Mouse (Mus musculus) limb, embryonic 12.5 days (tissue): Measurements from ENCODE around the gene 2900026A02Rik. TPM values are rescaled to one million over a fixed set of nuclear protein-coding genes. Genes with fewer than 3 reads are reported as not detected.
A peak's percentile ranks its signal among the peaks of the same experiment; 100 is the strongest.

Experiments used
- ATAC-seq: fragments of 200-750 bp; cut with Nextera tagmentation; 2 replicates; pipeline ENCODE4 v1.8.0; 2017; ENCODE audit warnings: low read depth, moderate TSS enrichment; ENCODE audit not compliant: insufficient number of reproducible peaks, insufficient read depth, low FRiP score, low TSS enrichment
- H3K27ac ChIP-seq: fragments of 300-500 bp; sonication (generic); 2 replicates; pipeline ENCODE4 v1.5.1; 2016; ENCODE audit warnings: mild to moderate bottlenecking, moderate library complexity
- H3K27me3 ChIP-seq: fragments of 300-500 bp; sonication (generic); 2 replicates; pipeline ENCODE4 v1.6.1; 2016; ENCODE audit warnings: mild to moderate bottlenecking, moderate library complexity
- H3K36me3 ChIP-seq: fragments of 300-500 bp; sonication (generic); 2 replicates; pipeline ENCODE4 v1.6.1; 2016; ENCODE audit warnings: mild to moderate bottlenecking, moderate library complexity
- H3K4me1 ChIP-seq: fragments of 300-500 bp; sonication (generic); replicated peaks from 2 replicates; pipeline ENCODE4 v1.6.1; 2016
- H3K4me2 ChIP-seq: fragments of 300-500 bp; sonication (generic); 2 replicates; pipeline ENCODE4 v1.6.1; 2016; ENCODE audit warnings: mild to moderate bottlenecking, moderate library complexity
- H3K4me3 ChIP-seq: fragments of 300-500 bp; sonication (generic); replicated peaks from 2 replicates; pipeline ENCODE4 v1.5.1; 2016; ENCODE audit warnings: mild to moderate bottlenecking
- H3K9ac ChIP-seq: fragments of 300-500 bp; sonication (generic); replicated peaks from 2 replicates; pipeline ENCODE4 v1.6.1; 2016; ENCODE audit warnings: mild to moderate bottlenecking, moderate library complexity
- H3K9me3 ChIP-seq: fragments of 300-500 bp; sonication (generic); 2 replicates; pipeline ENCODE4 v1.6.1; 2016; ENCODE audit warnings: mild to moderate bottlenecking, moderate library complexity
- WGBS: fragments of 180-500 bp; shearing (Covaris S2); methylation state at CpG from one replicate; pipeline ENCODE4 v1.1.7; 2016; 5-methylcytosine and 5-hydroxymethylcytosine counted together
- polyA plus RNA-seq: library from polyadenylated mRNA; unstranded; fragments of >200 nt; fragmentation: Nextera tagmentation; extraction: Ambion mirVana; gene quantifications from 2 replicates; pipeline ENCODE4 v1.2.1, GENCODE M21; 2016

Gene 2900026A02Rik
- polyA plus RNA-seq, 1 experiment from 2014 or later: 3.2 TPM

DNA sequence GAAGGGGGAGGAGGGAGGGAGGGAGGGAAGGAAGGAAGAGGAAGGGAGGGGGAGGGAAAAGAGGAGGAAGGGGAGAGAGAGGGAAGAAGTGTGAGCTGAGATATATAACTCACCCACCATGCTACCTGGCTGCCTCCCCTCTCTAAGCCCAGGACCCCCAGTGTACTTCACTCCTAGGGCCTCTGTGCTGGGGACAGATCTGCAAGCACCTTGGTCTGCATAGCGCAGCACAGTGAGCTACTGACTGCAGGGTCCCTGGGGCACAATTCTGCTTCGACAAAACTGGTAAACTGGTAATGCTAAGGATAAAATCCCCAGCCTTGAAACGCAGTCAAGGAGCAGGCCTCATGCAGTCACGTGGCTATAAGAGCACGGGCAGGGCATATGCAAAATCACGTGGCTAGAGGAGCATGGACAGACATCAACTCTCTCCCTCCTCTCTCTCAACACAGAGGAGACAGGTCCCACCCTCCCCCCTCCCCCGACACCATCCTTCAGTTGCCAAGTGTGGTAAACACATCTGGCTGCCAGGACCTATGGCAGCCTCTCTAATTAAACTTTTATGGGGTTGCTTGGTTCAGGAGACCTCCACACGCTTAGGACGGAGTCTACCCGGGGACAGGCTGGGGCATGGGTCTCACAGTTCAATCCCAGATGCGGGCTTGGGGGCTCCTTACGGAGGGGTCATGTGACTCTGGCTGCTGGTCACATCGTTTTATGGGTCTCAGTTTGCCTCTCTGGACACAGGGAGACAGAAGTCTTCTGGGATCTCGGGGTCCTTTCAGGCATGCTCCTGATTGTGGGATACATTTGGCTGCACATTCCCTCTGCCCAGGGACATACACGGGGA lies 100.1 kb downstream of the 2900026A02Rik start:
- H3K27ac ChIP-seq: peak overlapping the region; percentile 88
- H3K27me3 ChIP-seq: no peaks in the 10 kb centered on the region; the same call in 1 of the 2 replicates
- no peaks in the 10 kb centered on the region for H3K9me3 ChIP-seq
- H3K4me1 ChIP-seq: peaks cover 55% of the 10 kb centered on the region
- H3K4me3 ChIP-seq: no peak overlapping the region
- no peaks in the 10 kb centered on the region for H3K36me3 ChIP-seq
- H3K4me2 ChIP-seq: peak overlapping the region; percentile 39
- peak; percentile 80 for ATAC-seq
- H3K9ac ChIP-seq: no peak overlapping the region
- 3% methylated on average over 15 of the region's 15 CpGs for WGBS

DNA sequence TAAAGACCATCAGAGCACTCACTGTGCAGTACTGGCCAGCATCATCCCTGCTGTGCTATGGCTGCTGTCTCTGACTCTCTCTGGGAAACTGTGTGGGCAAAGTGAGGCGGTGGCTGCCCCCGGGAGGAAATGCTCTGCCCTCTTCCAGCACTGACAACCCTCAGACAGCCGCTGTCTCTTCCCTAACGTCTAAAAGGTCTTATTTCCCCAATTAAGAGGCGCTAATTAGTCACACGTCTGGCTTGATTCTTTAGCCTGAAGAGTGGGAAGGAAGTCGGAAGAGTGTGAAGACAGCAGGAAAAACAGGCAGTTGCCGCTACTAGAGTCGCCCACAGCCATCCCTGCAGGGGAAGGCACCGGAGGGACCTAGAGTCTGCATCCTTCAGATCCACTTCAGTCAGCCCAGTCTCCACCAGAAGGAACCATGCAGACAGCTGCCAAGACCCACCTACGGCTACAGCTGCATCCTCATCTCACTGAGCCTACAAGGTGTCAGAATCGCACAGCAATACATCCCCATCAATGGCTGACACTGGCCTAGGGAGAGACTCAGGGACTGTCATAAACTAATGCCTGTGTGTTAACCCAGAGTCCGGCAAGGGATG lies 101.1 kb downstream of the 2900026A02Rik start:
- Histone ChIP-seq H3K36me3 (no peaks in the 10 kb centered on the region), H3K4me1 (peaks cover 63% of the 10 kb centered on the region), H3K9me3 (no peaks in the 10 kb centered on the region), H3K4me2 (no peak overlapping the region), H3K27me3 (no peaks in the 10 kb centered on the region; the same call in 1 of the 2 replicates), H3K27ac (peak overlapping the region; percentile 88), H3K9ac (0 out of 2 replicates have a peak overlapping the region, but pooled peaks have one; percentile 8), H3K4me3 (no peak overlapping the region)
- no peak for ATAC-seq
- WGBS: 16% methylated on average over 13 of the region's 13 CpGs

- 73% methylated on average over 9 of the region's 9 CpGs for WGBS
- ATAC-seq: no peak
- Histone ChIP-seq H3K27ac (peak overlapping the region; percentile 88; the same call in 1 of the 2 replicates), H3K9me3 (no peaks in the 10 kb centered on the region), H3K4me2 (no peak overlapping the region), H3K4me1 (peaks cover 67% of the 10 kb centered on the region), H3K36me3 (no peaks in the 10 kb centered on the region), H3K4me3 (no peak overlapping the region), H3K9ac (no peak overlapping the region), H3K27me3 (no peaks in the 10 kb centered on the region; the same call in 1 of the 2 replicates)
These were observed 101.7 kb downstream of the 2900026A02Rik start for GRCm38 (mm10) chr5:113119291-113119690.

DNA sequence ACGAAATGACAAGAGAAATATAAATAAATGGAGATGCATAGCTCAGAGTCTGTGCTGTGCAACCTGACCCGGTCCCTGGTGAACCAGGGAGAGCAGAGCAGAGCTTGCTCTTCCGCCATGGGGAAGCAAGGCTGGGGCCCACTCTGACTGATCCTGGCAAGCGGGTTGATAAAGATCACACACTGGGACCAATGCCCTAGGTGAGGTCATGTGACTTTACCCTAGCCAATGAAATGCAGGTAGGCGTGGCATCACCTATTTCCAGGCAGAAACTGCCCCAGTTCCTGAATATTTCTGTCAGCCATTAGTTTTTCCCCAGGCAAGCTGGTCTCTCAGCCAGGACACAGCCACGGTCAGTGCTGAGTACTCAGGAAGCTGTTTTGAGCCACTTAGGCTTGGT lies 102.3 kb downstream of the 2900026A02Rik start:
- Histone ChIP-seq H3K4me2 (no peak overlapping the region), H3K36me3 (no peaks in the 10 kb centered on the region), H3K4me3 (no peak overlapping the region), H3K9me3 (no peaks in the 10 kb centered on the region), H3K9ac (no peak overlapping the region), H3K27me3 (no peaks in the 10 kb centered on the region; the same call in 1 of the 2 replicates), H3K4me1 (peaks cover 71% of the 10 kb centered on the region), H3K27ac (peak overlapping the region; percentile 53)
- ATAC-seq: no peak
- 38% methylated on average over 6 of the region's 6 CpGs for WGBS

DNA sequence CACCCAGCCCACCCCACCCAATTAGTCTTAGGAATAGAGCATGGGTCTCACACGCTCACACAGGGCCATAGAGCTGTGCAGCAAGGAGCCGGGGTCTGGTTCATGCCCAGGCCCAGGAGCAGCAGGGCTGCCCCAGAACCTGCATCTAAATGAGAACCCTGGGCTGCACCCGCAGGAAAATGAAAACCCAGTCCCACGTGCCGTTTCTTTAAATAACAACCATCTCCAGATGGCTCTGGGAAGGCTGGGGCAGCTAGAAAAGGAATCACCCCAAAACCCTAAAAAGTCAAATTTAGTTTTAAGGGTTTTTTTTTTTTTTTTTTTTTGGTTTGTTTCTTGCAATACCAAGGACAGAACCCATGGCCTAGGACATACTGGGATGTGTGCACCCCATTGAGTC lies 103.7 kb downstream of the 2900026A02Rik start:
- no peaks in the 10 kb centered on the region for H3K36me3 ChIP-seq
- peaks cover 76% of the 10 kb centered on the region for H3K4me1 ChIP-seq
- no peak for ATAC-seq
- no peaks in the 10 kb centered on the region; the same call in 1 of the 2 replicates for H3K27me3 ChIP-seq
- H3K9ac ChIP-seq: no peak overlapping the region
- H3K27ac ChIP-seq: no peak overlapping the region
- WGBS: 66% methylated on average over 5 of the region's 5 CpGs
- no peaks in the 10 kb centered on the region for H3K9me3 ChIP-seq
- H3K4me3 ChIP-seq: no peak overlapping the region
- no peak overlapping the region for H3K4me2 ChIP-seq

DNA sequence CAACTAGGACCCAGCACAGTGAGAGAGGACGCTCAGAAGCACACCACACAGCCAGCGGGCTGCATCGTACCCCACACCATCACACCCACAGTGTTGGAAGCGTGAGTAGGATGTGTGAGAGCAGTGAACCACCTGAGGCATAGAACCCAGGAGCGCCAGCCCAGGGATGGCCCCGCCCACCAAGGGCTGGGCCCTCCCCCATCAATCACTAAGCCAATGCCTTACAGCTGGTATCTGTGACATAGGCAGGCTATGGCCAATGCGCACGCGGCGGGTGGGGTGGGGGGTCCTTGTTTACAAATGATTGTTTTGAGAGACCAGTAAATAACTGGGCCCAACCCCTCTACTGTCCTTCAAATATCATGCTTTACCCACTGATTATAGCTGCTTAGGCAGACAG lies 105.1 kb downstream of the 2900026A02Rik start:
- H3K4me1 ChIP-seq: peaks cover 71% of the 10 kb centered on the region
- H3K27ac ChIP-seq: no peak overlapping the region
- H3K9ac ChIP-seq: no peak overlapping the region
- no peaks in the 10 kb centered on the region for H3K36me3 ChIP-seq
- no peaks in the 10 kb centered on the region for H3K9me3 ChIP-seq
- 63% methylated on average over 10 of the region's 10 CpGs for WGBS
- H3K27me3 ChIP-seq: no peaks in the 10 kb centered on the region
- no peak overlapping the region for H3K4me2 ChIP-seq
- ATAC-seq: no peak
- H3K4me3 ChIP-seq: no peak overlapping the region

- Histone ChIP-seq H3K36me3 (no peaks in the 10 kb centered on the region), H3K4me1 (peaks cover 61% of the 10 kb centered on the region), H3K27ac (peak overlapping the region; percentile 62), H3K9ac (no peak overlapping the region), H3K27me3 (no peaks in the 10 kb centered on the region), H3K9me3 (no peaks in the 10 kb centered on the region), H3K4me2 (no peak overlapping the region), H3K4me3 (no peak overlapping the region)
- 32% methylated on average over 20 of the region's 20 CpGs for WGBS
- no peak for ATAC-seq
These were observed 106.5 kb downstream of the 2900026A02Rik start for GRCm38 (mm10) chr5:113114264-113115225.

DNA sequence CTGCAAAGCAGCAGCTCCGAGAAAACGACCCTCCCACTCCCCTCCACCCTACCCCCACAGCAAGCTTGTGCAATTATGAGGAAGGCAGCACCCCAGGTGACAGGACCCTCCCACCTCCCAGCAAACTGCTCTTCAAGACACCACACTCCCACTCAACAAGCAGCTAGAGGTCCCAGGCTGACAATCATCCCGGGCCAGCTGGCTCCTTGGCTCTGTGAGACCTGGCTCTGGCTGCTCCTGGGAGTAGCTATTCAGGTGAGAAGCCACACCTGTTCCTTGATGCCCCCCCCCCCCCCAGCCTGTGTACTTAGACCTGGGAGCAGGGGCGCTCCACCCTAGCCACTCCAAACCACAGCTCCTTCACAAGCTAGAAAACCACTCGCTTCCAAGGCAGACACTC lies 107.9 kb downstream of the 2900026A02Rik start:
- no peak overlapping the region for H3K4me3 ChIP-seq
- no peaks in the 10 kb centered on the region for H3K9me3 ChIP-seq
- no peaks in the 10 kb centered on the region for H3K27me3 ChIP-seq
- H3K36me3 ChIP-seq: no peaks in the 10 kb centered on the region
- no peak overlapping the region for H3K9ac ChIP-seq
- peaks cover 52% of the 10 kb centered on the region for H3K4me1 ChIP-seq
- H3K27ac ChIP-seq: peak overlapping the region; percentile 57; the same call in 1 of the 2 replicates
- 22% methylated on average over 4 of the region's 5 CpGs for WGBS
- no peak overlapping the region for H3K4me2 ChIP-seq
- no peak for ATAC-seq

DNA sequence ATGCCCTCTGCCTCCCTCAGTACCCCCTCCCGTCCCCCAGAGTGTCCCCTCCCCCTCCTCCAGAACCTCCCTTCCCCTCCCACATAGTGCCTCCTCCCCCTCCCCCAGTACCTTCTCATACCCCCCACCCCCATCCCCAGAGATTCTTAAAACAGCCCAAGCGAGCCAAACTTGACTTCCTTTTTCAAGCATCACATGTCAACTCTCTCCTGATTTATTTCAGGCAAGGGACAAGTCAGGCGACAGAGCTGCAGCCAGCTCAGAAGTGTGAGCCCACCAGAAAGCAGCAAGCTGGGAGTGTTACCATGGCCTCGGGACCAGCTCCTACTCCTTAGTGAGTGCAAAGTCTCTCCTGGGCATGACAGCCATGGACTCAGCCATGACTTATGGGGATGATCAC lies 109.7 kb downstream of the 2900026A02Rik start:
- no peak overlapping the region for H3K9ac ChIP-seq
- no peaks in the 10 kb centered on the region for H3K9me3 ChIP-seq
- H3K27me3 ChIP-seq: no peaks in the 10 kb centered on the region
- no peak overlapping the region for H3K27ac ChIP-seq
- 11% methylated on average over 4 of the region's 4 CpGs for WGBS
- no peaks in the 10 kb centered on the region for H3K36me3 ChIP-seq
- peaks cover 60% of the 10 kb centered on the region for H3K4me1 ChIP-seq
- ATAC-seq: no peak
- H3K4me3 ChIP-seq: no peak overlapping the region
- H3K4me2 ChIP-seq: no peak overlapping the region

- no peak for ATAC-seq
- no peaks in the 10 kb centered on the region for H3K27me3 ChIP-seq
- no peak overlapping the region for H3K4me3 ChIP-seq
- no peaks in the 10 kb centered on the region for H3K36me3 ChIP-seq
- H3K27ac ChIP-seq: peak overlapping the region; percentile 26
- 17% methylated on average over 1 of the region's 1 CpGs for WGBS
- peaks cover 59% of the 10 kb centered on the region for H3K4me1 ChIP-seq
- no peak overlapping the region for H3K4me2 ChIP-seq
- H3K9me3 ChIP-seq: no peaks in the 10 kb centered on the region
- H3K9ac ChIP-seq: 0 out of 2 replicates have a peak overlapping the region, but pooled peaks have one; percentile 5
These were observed 110.1 kb downstream of the 2900026A02Rik start for GRCm38 (mm10) chr5:113110929-113111328.
